Mouse (Mus musculus): ENCODE data around the gene Camsap1.

The Camsap1 gene

GRCm38 (mm10) chr2:25882276-25882675, 100.8 kb downstream of the Camsap1 start:
- DNase-seq (ENCODE audit: low read depth, low spot score): no peak

- DNase-seq (ENCODE audit: low read depth, low spot score): no peak
Measured at GRCm38 (mm10) chr2:25879061-25879460, 104.0 kb downstream of the Camsap1 start.

GRCm38 (mm10) chr2:25878516-25878915, 104.6 kb downstream of the Camsap1 start:
- no peak for DNase-seq (ENCODE audit: low read depth, low spot score)

- DNase-seq (ENCODE audit: low read depth, low spot score): no peak
Measured at GRCm38 (mm10) chr2:25877736-25878268, 105.3 kb downstream of the Camsap1 start.

GRCm38 (mm10) chr2:25877250-25877735, 105.8 kb downstream of the Camsap1 start:
- no peak for DNase-seq (ENCODE audit: low read depth, low spot score)
